Mouse (Mus musculus): ENCODE data around the gene Fancc. TPM values are rescaled to one million over a fixed set of nuclear protein-coding genes. Genes with fewer than 3 reads are reported as not detected.

The Fancc gene
- polyA plus RNA-seq, 1 experiment from 2014 or later, result 9.3 TPM

DNA sequence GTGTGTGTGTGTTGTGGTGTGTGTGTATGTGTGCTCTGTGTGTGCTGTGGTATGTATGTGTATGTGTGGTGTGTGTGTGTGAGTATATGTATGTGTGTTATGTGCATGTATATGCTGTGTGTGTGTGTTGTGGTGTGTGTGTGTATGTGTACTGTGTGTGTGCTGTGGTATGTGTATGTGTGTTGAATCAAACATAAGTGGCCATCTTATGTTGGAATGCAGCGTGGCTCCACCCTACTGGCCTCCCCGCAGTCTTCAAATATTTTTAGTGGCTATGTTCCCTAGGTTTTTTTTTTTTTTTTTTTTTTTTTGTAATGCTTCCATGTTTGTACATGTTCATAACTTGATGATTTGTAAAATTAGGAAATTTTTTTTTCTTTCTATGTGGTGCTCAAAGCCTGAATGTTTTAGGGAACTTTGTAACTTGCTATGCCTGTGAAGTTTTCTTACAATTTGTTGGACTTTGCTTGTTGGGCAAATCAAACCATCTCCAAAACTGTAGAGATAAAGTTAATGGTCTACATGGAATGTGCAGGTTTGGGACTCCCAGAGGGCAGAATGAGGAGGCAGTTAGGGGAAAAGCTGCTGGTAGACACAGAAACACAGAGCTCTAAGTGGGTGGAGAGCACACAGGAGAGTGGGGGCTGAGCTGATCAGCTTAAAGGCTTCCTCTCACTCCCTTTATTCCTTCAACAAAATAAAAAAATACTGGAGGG, 244.6 kb downstream of the Fancc start:
- H3K27ac ChIP-seq (replicated peaks), result peak overlapping the region; percentile 83
- WGBS, result 40% methylated on average over 2 of the region's 2 CpGs
- no peak for DNase-seq (ENCODE audit: low spot score)
- H3K4me3 ChIP-seq (ENCODE audit: low read depth, low read length), result no peak overlapping the region
- 0 out of 2 replicates have a peak overlapping the region, but pooled peaks have one; percentile 38 for H3K4me2 ChIP-seq (replicated peaks; ENCODE audit: low read depth)
- TF ChIP-seq EP300 (optimal IDR thresholded peaks at IDR 0.05), result no peak
- no peak for TF ChIP-seq CTCF (IDR thresholded peaks at IDR 0.05; ENCODE audit: low read depth)
- peaks cover 2% of the 10 kb centered on the region; the same call in 1 of the 2 replicates for H3K36me3 ChIP-seq (ENCODE audit: control insufficient read depth, insufficient read depth, low read length)
- peaks cover 25% of the 10 kb centered on the region for H3K4me1 ChIP-seq (replicated peaks; ENCODE audit: control insufficient read depth, insufficient read depth)
- H3K9ac ChIP-seq (ENCODE audit: low read length), result no peak overlapping the region
- H3K27me3 ChIP-seq (ENCODE audit: control insufficient read depth, insufficient read depth, low read length), result no peaks in the 10 kb centered on the region
- H3K9me3 ChIP-seq (ENCODE audit: control insufficient read depth, low read length), result no peaks in the 10 kb centered on the region
- no peak for ATAC-seq (ENCODE audit: low FRiP score, low TSS enrichment)

GRCm38 (mm10) chr13:63251118-63251889, 245.8 kb downstream of the Fancc start:
- WGBS, result 43% methylated on average over 12 of the region's 12 CpGs
- Histone ChIP-seq H3K27ac (replicated peaks) (peak overlapping the region; percentile 83), H3K4me2 (replicated peaks; ENCODE audit: low read depth) (peak overlapping the region; percentile 38), H3K9me3 (ENCODE audit: control insufficient read depth, low read length) (no peaks in the 10 kb centered on the region), H3K27me3 (ENCODE audit: control insufficient read depth, insufficient read depth, low read length) (no peaks in the 10 kb centered on the region), H3K4me1 (replicated peaks; ENCODE audit: control insufficient read depth, insufficient read depth) (peaks cover 22% of the 10 kb centered on the region), H3K9ac (ENCODE audit: low read length) (peak overlapping the region; percentile 38; the same call in 1 of the 2 replicates), H3K4me3 (ENCODE audit: low read depth, low read length) (no peak overlapping the region), H3K36me3 (ENCODE audit: control insufficient read depth, insufficient read depth, low read length) (peaks cover 2% of the 10 kb centered on the region; the same call in 1 of the 2 replicates)
- TF ChIP-seq CTCF (IDR thresholded peaks at IDR 0.05; ENCODE audit: low read depth) (no peak), EP300 (optimal IDR thresholded peaks at IDR 0.05) (no peak)
- DNase-seq (ENCODE audit: low spot score) (no peak), ATAC-seq (ENCODE audit: low FRiP score, low TSS enrichment) (no peak; the same call in 1 of the 2 replicates)

DNA sequence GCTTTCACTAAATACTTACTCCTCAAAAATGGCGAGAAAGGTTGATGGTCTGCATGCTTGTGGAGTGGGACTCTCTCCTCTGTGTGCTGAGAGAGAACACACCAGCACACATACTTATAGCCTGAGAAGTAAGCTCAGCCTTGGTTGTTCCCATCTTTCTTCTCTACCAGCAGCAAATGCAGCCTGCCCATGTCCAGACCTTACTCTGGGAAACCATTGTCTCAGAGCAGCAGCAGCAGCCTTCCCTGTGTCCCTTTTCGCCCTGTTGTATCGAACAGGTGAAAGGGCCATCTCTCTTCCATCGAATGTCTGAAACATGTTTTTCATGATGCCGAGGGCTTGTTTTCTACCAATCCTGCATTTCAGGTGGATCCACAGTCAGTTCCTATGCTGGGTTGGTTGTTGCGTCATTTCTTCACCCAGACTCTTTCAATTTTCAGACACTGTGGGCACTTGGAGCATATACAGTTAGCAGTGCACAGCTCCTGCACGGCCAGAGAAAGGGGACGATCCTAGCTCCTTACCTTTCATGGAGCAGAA, 246.6 kb downstream of the Fancc start:
- TF ChIP-seq EP300 (optimal IDR thresholded peaks at IDR 0.05) (no peak), CTCF (IDR thresholded peaks at IDR 0.05; ENCODE audit: low read depth) (no peak)
- H3K4me2 ChIP-seq (replicated peaks; ENCODE audit: low read depth), result no peak overlapping the region
- WGBS, result 73% methylated on average over 8 of the region's 8 CpGs
- DNase-seq (ENCODE audit: low spot score) (no peak), ATAC-seq (ENCODE audit: low FRiP score, low TSS enrichment) (no peak)
- H3K9ac ChIP-seq (ENCODE audit: low read length), result no peak overlapping the region
- no peaks in the 10 kb centered on the region for H3K27me3 ChIP-seq (ENCODE audit: control insufficient read depth, insufficient read depth, low read length)
- H3K27ac ChIP-seq (replicated peaks), result peak overlapping the region; percentile 83
- peaks cover 17% of the 10 kb centered on the region for H3K4me1 ChIP-seq (replicated peaks; ENCODE audit: control insufficient read depth, insufficient read depth)
- H3K9me3 ChIP-seq (ENCODE audit: control insufficient read depth, low read length), result no peaks in the 10 kb centered on the region
- peaks cover 2% of the 10 kb centered on the region; the same call in 1 of the 2 replicates for H3K36me3 ChIP-seq (ENCODE audit: control insufficient read depth, insufficient read depth, low read length)
- no peak overlapping the region for H3K4me3 ChIP-seq (ENCODE audit: low read depth, low read length)

- DNase-seq (ENCODE audit: low spot score) (no peak), ATAC-seq (ENCODE audit: low FRiP score, low TSS enrichment) (no peak)
- Histone ChIP-seq H3K9ac (ENCODE audit: low read length) (no peak overlapping the region; the same call in 1 of the 2 replicates), H3K27ac (replicated peaks) (peak overlapping the region; percentile 83), H3K4me3 (ENCODE audit: low read depth, low read length) (no peak overlapping the region), H3K9me3 (ENCODE audit: control insufficient read depth, low read length) (no peaks in the 10 kb centered on the region), H3K4me1 (replicated peaks; ENCODE audit: control insufficient read depth, insufficient read depth) (peaks cover 17% of the 10 kb centered on the region), H3K4me2 (replicated peaks; ENCODE audit: low read depth) (peak overlapping the region; percentile 0; the same call in 1 of the 2 replicates), H3K36me3 (ENCODE audit: control insufficient read depth, insufficient read depth, low read length) (peaks cover 2% of the 10 kb centered on the region; the same call in 1 of the 2 replicates), H3K27me3 (ENCODE audit: control insufficient read depth, insufficient read depth, low read length) (no peaks in the 10 kb centered on the region)
- no peak for TF ChIP-seq CTCF (IDR thresholded peaks at IDR 0.05; ENCODE audit: low read depth)
- TF ChIP-seq EP300 (optimal IDR thresholded peaks at IDR 0.05), result no peak
- 60% methylated on average over 8 of the region's 8 CpGs for WGBS
These were observed 247.2 kb downstream of the Fancc start for GRCm38 (mm10) chr13:63249741-63250431.

- no peak for DNase-seq (ENCODE audit: low spot score)
- Histone ChIP-seq H3K9me3 (ENCODE audit: control insufficient read depth, low read length) (no peaks in the 10 kb centered on the region), H3K36me3 (ENCODE audit: control insufficient read depth, insufficient read depth, low read length) (no peaks in the 10 kb centered on the region; the same call in 1 of the 2 replicates), H3K4me1 (replicated peaks; ENCODE audit: control insufficient read depth, insufficient read depth) (peaks cover 14% of the 10 kb centered on the region), H3K9ac (ENCODE audit: low read length) (peak overlapping the region; percentile 8; the same call in 1 of the 2 replicates), H3K4me2 (replicated peaks; ENCODE audit: low read depth) (0 out of 2 replicates have a peak overlapping the region, but pooled peaks have one; percentile 11), H3K27me3 (ENCODE audit: control insufficient read depth, insufficient read depth, low read length) (no peaks in the 10 kb centered on the region), H3K27ac (replicated peaks) (peak overlapping the region; percentile 61; the same call in 1 of the 2 replicates), H3K4me3 (ENCODE audit: low read depth, low read length) (no peak overlapping the region)
- TF ChIP-seq CTCF (IDR thresholded peaks at IDR 0.05; ENCODE audit: low read depth), result no peak
- TF ChIP-seq EP300 (optimal IDR thresholded peaks at IDR 0.05), result no peak
- 76% methylated on average over 7 of the region's 7 CpGs for WGBS
- ATAC-seq (ENCODE audit: low FRiP score, low TSS enrichment), result no peak
These were observed 247.9 kb downstream of the Fancc start for GRCm38 (mm10) chr13:63249171-63249570.

Measured in stomach, postnatal 0 days (tissue).